Mouse (Mus musculus) left cerebral cortex, adult 2 months (tissue): ENCODE results near the gene Ncam1. TPM values are rescaled to one million over a fixed set of nuclear protein-coding genes. Genes with fewer than 3 reads are reported as not detected.

Source experiments
- DNase-seq, 2 experiments: peaks; one replicate each; pipeline ENCODE4 v3.0.0; 2021 to 2022; ENCODE audit warnings: low spot score in 2 of 2, mixed read lengths in 1 of 2; ENCODE audit errors: extremely low spot score in 1 of 2
- H3K27ac ChIP-seq: fragments of 200-600 bp; 2 replicates; pipeline ENCODE4 v1.8.1; 2022
- H3K4me3 ChIP-seq: fragments of 200-600 bp; 2 replicates; pipeline ENCODE4 v1.8.1; 2022
- CTCF ChIP-seq: fragments of 200-600 bp; IDR thresholded peaks from 2 replicates; pipeline ENCODE4 v1.8.1; 2022; ENCODE audit warnings: antibody characterized with exemption, mild to moderate bottlenecking, moderate library complexity
- intact Hi-C: fragments of 180-260 bp; cut with DNase I; formaldehyde crosslinking; loops from one replicate; pipeline ENCODE4 v1.15.1; 2025
- total RNA-seq, 2 experiments: library from RNA; stranded (reverse); gene quantifications; 2 replicates each; pipeline ENCODE4 v1.2.3; 2021

The Ncam1 gene
- total RNA-seq, 2 experiments from 2014 or later = 270 to 291 TPM

DNA sequence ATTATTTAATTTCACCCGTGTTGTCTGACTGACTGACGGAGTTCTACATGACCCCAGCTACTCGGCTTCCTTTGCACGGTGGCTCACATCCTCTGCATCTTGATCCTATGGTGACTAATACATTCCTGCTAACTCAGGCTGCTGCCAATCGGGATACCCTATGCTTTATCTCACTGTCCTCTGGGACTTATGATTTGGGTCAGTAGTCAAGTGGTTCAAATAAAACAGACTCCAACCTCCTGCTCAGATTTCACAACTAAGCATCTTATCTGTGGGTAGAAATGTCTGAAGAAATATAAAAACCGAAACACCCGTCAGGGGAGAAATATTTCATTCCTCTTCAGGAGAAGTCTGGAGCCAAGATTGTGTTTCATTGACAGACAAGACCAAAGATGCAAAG lies 265.3 kb downstream of the Ncam1 start:
- no peak for TF ChIP-seq CTCF
- no peak for DNase-seq
- intact Hi-C loops = no loop called here
- Histone ChIP-seq H3K4me3 (no peak overlapping the region), H3K27ac (no peak overlapping the region)

DNA sequence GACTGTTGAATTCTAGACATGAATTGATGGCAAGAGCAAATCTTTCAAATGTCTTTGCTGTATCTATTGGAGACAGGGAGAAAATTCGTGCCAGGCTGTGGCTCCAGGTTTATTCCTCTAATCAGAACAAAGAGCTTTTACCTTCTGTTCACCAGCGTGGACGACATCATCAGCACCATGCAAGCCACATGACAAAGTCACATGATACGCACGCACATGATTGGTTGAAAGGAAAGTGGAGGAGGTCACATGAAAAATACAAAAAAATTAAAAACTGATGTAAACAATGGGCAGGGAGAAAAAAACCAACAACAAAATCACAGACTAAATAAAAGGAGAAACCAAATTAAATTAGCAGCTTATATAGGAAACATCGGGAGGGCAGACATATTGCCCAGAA lies 266.9 kb downstream of the Ncam1 start:
- DNase-seq = no peak
- intact Hi-C loops = no loop called here
- Histone ChIP-seq H3K4me3 (no peak overlapping the region), H3K27ac (no peak overlapping the region)
- TF ChIP-seq CTCF = no peak

DNA sequence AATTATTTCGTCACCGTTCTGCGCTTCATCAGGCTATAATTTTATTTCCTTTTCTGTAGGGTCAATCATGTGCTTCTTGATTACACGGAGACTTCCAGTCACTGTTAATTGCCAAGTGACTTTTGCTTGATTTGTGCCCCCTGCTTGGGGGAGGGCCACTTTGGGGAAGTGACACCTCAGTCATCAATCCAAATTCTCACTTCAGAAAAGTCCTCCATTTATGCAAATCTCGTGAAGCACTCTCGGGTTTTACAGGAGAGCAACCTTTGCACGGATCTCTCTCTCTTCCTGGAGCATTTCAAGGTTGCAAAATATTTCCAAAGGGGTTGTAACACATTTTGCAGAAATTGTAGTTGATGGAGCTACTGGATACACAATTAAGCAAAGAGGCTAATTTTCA lies 267.5 kb downstream of the Ncam1 start:
- intact Hi-C loops = no loop called here
- no peak for DNase-seq
- Histone ChIP-seq H3K4me3 (no peak overlapping the region), H3K27ac (no peak overlapping the region)
- TF ChIP-seq CTCF = no peak

DNA sequence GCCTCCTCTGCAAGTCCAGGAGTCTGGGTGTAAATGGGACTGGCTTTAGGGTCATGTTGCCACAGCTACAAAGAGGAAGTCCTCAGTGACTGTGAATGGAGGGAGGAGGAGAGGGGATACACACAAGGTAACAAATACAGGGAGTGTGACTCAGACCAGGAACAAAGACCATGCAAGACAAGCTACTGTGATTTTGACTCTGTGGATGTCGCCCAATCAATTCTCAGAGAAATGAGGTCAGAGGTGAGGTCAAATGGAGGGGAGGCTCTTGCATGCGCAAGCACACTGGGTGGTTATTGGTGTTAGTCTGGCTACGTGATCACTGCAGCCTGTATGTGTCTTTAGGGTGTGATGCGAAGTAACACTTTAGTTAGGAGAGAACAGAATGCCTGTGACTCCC lies 268.0 kb downstream of the Ncam1 start:
- intact Hi-C loops = no loop called here
- TF ChIP-seq CTCF = no peak
- Histone ChIP-seq H3K4me3 (no peak overlapping the region), H3K27ac (no peak overlapping the region)
- DNase-seq = no peak

DNA sequence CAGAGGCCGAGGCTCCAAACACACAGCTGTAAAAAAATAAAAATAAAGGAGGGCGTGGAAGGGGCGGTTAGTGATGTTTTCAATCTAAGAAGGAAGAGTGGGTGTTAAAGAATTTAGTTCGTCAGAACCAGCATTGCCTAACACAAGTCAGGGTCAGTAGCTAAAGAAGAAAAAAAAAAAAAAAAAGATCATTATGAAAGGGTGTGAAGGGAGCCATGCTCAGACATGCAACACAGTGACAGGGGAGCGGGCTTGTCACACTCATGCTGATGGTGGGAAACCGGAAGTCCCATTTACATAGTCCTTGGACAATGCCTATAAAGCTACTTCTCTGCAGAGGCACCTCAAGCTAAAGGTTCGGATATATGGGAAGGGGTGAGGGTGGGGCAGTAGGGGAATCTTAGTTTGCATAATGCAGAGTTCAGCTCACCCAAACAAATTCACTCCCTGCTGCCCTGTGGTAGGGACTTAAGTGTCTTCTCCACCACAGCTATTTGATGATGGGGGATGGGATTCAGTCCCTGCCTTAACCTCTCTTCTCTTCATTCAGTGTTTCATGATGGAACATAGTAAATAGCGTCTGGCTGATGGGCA lies 269.3 kb downstream of the Ncam1 start:
- intact Hi-C loops = loop anchor here (10.0 kb wide), 2 partner anchors 265 to 645 kb away; partner anchors contain the start of gene Ncam1
- no peak for TF ChIP-seq CTCF
- DNase-seq = no peak
- Histone ChIP-seq H3K27ac (no peak overlapping the region), H3K4me3 (no peak overlapping the region)

DNA sequence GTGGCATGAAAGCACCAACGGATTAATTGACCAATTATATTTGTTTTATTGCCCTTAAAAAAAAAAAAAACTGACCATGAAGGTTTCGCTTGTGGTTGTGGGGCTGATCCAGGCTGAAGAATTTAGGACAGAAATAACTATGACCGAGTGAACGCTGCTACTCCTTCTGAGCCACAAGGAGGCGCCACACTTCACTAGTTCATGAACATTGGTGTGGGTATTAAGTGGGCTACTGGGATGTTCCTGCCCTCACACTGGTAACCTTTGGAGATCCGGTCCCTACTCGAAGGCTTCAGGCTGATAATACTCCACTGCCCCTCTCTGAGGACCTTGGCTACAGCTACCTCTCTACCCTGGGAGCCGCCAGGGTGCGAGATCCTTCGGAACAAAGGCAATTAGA lies 269.8 kb downstream of the Ncam1 start:
- Histone ChIP-seq H3K4me3 (no peak overlapping the region), H3K27ac (no peak overlapping the region)
- TF ChIP-seq CTCF = peak; percentile 63
- intact Hi-C loops = loop anchor here (10.0 kb wide), 2 partner anchors 266 to 646 kb away; partner anchors contain the start of gene Ncam1
- DNase-seq = no peak

DNA sequence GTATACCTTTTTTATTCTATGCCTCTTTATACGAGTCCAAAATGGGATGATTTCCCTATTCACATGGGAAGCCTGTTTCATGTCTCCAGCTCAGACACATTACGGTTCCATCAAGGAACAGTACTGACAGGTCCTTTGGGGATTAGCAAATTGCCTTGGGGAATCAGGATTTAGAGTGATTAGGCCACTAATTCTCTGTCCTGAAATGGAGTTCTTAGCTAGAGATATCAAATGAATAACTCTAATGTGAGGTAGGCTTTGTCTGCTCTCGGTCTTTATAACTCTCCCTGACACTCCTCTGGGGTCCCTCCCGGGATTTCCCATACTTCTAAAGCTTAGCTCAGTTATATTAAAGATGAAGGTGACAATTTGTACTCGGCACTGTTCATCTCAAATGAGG lies 270.7 kb downstream of the Ncam1 start:
- no peak for DNase-seq
- no peak overlapping the region for H3K27ac ChIP-seq
- H3K4me3 ChIP-seq = no peak overlapping the region
- intact Hi-C loops = loop anchor here (10.0 kb wide), 2 partner anchors 267 to 647 kb away; partner anchors contain the start of gene Ncam1
- no peak for TF ChIP-seq CTCF

DNA sequence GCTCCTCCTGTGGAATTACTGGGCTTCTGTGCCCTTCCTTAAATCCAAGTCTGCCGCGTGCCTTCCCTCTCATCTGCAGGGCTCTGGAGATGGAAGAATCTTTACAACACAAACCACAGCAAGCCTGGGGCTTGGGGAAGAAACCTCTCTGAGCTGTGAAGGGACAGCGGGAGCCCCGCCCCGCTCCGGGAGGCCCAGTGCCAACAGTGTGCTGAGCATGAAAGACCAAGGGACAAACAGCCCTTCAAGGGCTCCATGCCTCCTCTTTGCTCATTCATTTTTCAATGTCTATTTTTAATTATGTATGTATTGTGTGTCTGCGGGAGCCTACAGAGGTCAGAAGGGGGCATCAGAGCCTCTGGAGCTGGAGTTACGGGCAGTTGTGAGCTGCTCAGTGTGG lies 271.4 kb downstream of the Ncam1 start:
- no peak for DNase-seq
- Histone ChIP-seq H3K27ac (no peak overlapping the region; the same call in 1 of the 2 replicates), H3K4me3 (no peak overlapping the region)
- TF ChIP-seq CTCF = no peak
- intact Hi-C loops = loop anchor here (10.0 kb wide), 2 partner anchors 267 to 647 kb away; partner anchors contain the start of gene Ncam1

DNA sequence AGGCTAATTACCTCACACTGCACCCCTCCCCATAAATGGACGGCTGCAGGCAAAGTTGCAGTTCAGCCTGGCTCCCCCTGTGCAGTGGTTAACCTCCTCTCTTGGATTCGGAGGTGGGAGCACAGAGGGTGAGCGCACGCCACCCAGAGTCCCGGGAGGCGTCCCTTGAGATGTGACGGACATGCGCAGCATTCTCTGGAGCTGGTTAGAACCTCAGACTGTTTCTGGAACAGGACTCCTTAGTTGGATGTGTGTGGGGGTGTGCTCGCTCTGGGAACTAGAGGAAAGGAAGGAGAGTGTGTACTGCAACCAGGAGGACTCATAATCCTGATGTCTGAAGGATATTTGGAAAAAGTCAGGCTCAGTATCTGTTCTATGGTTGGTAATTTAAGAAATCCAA lies 274.0 kb downstream of the Ncam1 start:
- intact Hi-C loops = loop anchor here (10.0 kb wide), 2 partner anchors 270 to 650 kb away; partner anchors contain the start of gene Ncam1
- H3K27ac ChIP-seq = peak overlapping the region; percentile 28; the same call in 1 of the 2 replicates
- no peak for DNase-seq
- TF ChIP-seq CTCF = no peak
- no peak overlapping the region for H3K4me3 ChIP-seq

DNA sequence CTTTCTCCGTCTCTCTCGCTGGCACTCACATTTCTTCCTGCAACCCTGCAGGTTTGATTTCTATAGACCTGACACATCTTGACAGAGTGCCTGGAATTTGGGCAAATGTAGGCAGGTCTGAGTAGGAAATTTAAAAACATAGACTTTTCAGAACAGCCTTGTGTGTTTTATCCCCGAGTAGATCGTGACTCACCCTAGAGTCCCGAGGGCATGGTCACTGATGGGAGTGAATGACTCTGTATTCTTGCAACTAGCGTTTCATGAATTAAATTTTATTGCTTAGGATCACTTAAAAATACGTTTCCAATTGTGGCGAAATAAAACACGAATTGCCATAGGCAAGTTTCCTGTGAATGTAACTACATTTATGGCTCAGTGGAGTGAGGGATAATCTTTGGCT lies 274.8 kb downstream of the Ncam1 start:
- no peak for TF ChIP-seq CTCF
- DNase-seq = no peak
- Histone ChIP-seq H3K4me3 (no peak overlapping the region), H3K27ac (no peak overlapping the region)
- intact Hi-C loops = loop anchor here (10.0 kb wide), 2 partner anchors 271 to 651 kb away; partner anchors contain the start of gene Ncam1

DNA sequence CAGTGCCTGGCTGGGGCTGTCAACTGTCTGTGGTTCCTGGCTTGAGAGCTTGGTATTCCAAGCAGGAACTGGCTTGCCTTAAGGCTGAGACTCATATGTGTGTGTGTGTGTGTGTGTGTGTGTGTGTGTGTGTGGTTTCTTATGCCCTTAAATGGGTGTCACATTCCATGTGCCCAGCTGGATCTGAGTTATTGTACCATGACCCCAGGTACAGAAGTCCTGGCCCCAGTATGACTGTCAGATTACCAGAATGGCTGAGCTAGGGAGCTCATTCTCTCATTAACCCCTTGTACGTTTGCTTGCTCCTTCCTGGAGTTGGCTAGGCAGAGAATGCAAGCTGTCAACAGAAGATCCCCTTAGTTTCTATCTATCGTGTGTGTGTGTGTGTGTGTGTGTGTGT lies 284.4 kb downstream of the Ncam1 start:
- no peak for DNase-seq
- TF ChIP-seq CTCF = no peak
- Histone ChIP-seq H3K4me3 (no peak overlapping the region), H3K27ac (no peak overlapping the region)
- intact Hi-C loops = no loop called here

DNA sequence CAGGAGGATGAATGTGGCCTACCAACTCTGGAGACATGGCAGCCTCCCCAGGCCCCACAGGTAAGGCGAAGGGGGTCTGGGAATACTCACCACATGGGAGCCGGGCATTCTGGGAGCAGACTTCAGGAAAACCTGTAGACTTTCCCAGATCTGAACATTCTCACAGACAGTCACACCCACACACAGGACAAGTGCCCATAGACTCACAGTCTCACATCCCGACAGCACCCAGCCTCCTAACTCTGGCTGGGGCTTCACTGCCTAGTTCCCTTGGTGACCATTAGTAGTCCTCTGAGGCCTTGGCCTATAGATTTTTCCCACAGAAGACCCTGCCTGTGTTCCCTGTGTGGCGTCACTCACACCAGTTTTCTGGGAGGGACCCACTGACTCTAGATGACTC lies 288.1 kb downstream of the Ncam1 start:
- DNase-seq = no peak
- no peak overlapping the region for H3K27ac ChIP-seq
- intact Hi-C loops = no loop called here
- no peak overlapping the region for H3K4me3 ChIP-seq
- TF ChIP-seq CTCF = no peak

DNA sequence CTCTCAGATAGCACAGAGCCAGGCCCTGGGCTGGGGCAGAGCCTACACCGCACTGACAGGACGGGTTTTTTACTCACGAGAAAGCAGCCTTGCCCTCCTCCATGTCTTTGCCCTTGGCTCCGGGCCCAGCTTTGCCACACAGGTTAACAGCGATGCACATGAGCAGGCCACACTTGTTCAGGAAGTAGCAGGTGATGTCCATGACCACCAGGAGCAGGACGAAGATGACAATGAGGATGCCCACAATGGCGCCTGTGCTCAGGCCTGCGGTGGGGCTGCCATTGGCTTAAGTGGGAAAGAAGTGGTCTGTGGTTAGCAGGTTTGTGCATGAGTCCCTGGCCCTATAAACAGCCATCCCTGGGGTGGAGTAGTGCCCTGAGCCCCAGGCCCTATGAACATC lies 289.1 kb downstream of the Ncam1 start:
- intact Hi-C loops = no loop called here
- no peak for DNase-seq
- Histone ChIP-seq H3K27ac (peak overlapping the region; percentile 69), H3K4me3 (no peak overlapping the region)
- no peak for TF ChIP-seq CTCF
